In the genomic region with DNA sequence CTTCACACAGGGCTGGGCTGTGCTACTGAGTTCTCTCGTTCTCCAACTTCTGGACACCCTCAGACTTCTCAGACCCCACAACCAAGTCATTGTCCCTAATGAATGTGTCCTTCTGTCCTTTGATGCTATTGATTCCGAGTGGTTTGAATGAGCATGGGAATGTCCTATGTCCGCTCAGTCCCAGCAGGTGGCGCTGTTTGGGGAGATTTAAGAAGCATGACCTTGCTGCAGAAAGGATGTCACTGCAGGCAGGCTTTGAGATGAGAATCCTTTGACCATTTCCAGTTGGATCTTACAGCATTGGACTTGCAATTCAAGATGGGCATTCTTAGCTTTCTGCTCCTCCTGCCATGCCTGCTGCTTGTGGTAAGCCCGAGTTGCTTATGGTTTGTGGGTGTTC, we compare ENCODE assay signal across 10 mouse cellular contexts.
DNase-seq lines count a peak whose midpoint lies in the region; ATAC-seq and TF ChIP-seq lines count a peak whose summit lies in the region.
"Had no signal": no experiment of that assay in that cellular context is flagged by ENCODE, and none has a peak within 500 bp of the region (broad histone marks: within the 10 kb centered on the region; RNA-seq: fewer than 3 reads in every experiment).

No protein-coding gene starts in this region.

- ATAC-seq in hindbrain, embryonic 11.5 days (ENCODE audit: low FRiP score): no peak
- ATAC-seq in hindbrain, embryonic 16.5 days: no peak
- ATAC-seq in midbrain, postnatal 0 days (ENCODE audit: low FRiP score): no peak
- no peak for ATAC-seq in monocyte, adult 5-6 weeks (replicated peaks; ENCODE audit: insufficient number of reproducible peaks, low FRiP score, low TSS enrichment, poor library complexity, severe bottlenecking)

- peak; percentile 72 for TF ChIP-seq CTCF in midbrain, postnatal 0 days (IDR thresholded peaks at IDR 0.05)

- no peak overlapping the region for H3K4me2 ChIP-seq in hindbrain, embryonic 11.5 days (replicated peaks; ENCODE audit: low read depth, low read length)
- no peak overlapping the region for H3K4me2 ChIP-seq in hindbrain, embryonic 16.5 days (ENCODE audit: low read length)
- H3K4me2 ChIP-seq in midbrain, postnatal 0 days (ENCODE audit: low read depth, low read length, poor library complexity, severe bottlenecking): no peak overlapping the region
- H3K4me2 ChIP-seq: liver, embryonic 13.5 days had no signal

- H3K27ac ChIP-seq in hindbrain, embryonic 11.5 days (ENCODE audit: low read depth, low read length): no peak overlapping the region
- no peak overlapping the region for H3K27ac ChIP-seq in hindbrain, embryonic 16.5 days (ENCODE audit: low read depth, low read length)
- no peak overlapping the region for H3K27ac ChIP-seq in midbrain, postnatal 0 days (ENCODE audit: low read depth, low read length)
- H3K27ac ChIP-seq: liver, embryonic 13.5 days had no signal

- 21% methylated on average over 5 of the region's 5 CpGs for WGBS in hindbrain, embryonic 11.5 days
- WGBS in hindbrain, embryonic 16.5 days: 16% methylated on average over 5 of the region's 5 CpGs
- 19% methylated on average over 5 of the region's 5 CpGs for WGBS in midbrain, postnatal 0 days

- H3K36me3 ChIP-seq in hindbrain, embryonic 11.5 days (ENCODE audit: control insufficient read depth, insufficient read depth, low read length): no peaks in the 10 kb centered on the region
- no peaks in the 10 kb centered on the region for H3K36me3 ChIP-seq in hindbrain, embryonic 16.5 days (ENCODE audit: control insufficient read depth, insufficient read depth, low read length)
- H3K36me3 ChIP-seq in midbrain, postnatal 0 days (ENCODE audit: insufficient read depth, low read length): no peaks in the 10 kb centered on the region
- H3K36me3 ChIP-seq: liver, embryonic 13.5 days had no signal

- no peak overlapping the region for H3K4me3 ChIP-seq in hindbrain, embryonic 11.5 days (ENCODE audit: low read depth, low read length)
- H3K4me3 ChIP-seq in hindbrain, embryonic 16.5 days (ENCODE audit: low read length): no peak overlapping the region
- no peak overlapping the region for H3K4me3 ChIP-seq in midbrain, postnatal 0 days (ENCODE audit: low read depth, low read length)
- H3K4me3 ChIP-seq: erythroblast, embryonic 14.5 days; liver, embryonic 13.5 days had no signal

- H3K4me1 ChIP-seq in hindbrain, embryonic 11.5 days (replicated peaks; ENCODE audit: control insufficient read depth, insufficient read depth, low read length): no peaks in the 10 kb centered on the region
- H3K4me1 ChIP-seq in hindbrain, embryonic 16.5 days (ENCODE audit: control insufficient read depth, insufficient read depth, low read depth, low read length): no peaks in the 10 kb centered on the region
- no peaks in the 10 kb centered on the region for H3K4me1 ChIP-seq in midbrain, postnatal 0 days (ENCODE audit: insufficient read depth, low read length)
- H3K4me1 ChIP-seq: liver, embryonic 13.5 days had no signal

- DNase-seq in hindbrain, embryonic 11.5 days (ENCODE audit: low spot score): peak; percentile 84
- DNase-seq in A20 (ENCODE audit: low read depth, low spot score): peak; percentile 52
- peak; percentile 3 for DNase-seq in T-cell, adult 2 months (ENCODE audit: low spot score)
- peak; percentile 62 to 80 for DNase-seq in cerebellum, postnatal 14 days
- DNase-seq in kidney, postnatal 4 days: peak; percentile 80 to 81
- DNase-seq in midbrain, postnatal 0 days (ENCODE audit: low spot score): peak; percentile 44
- DNase-seq: liver, embryonic 13.5 days had no signal

- no peaks in the 10 kb centered on the region for H3K27me3 ChIP-seq in hindbrain, embryonic 11.5 days (ENCODE audit: control insufficient read depth, insufficient read depth, low read length)
- no peaks in the 10 kb centered on the region for H3K27me3 ChIP-seq in hindbrain, embryonic 16.5 days (replicated peaks; ENCODE audit: control insufficient read depth, insufficient read depth, low read length)
- no peaks in the 10 kb centered on the region for H3K27me3 ChIP-seq in midbrain, postnatal 0 days (ENCODE audit: insufficient read depth, low read length)
- H3K27me3 ChIP-seq: liver, embryonic 13.5 days had no signal

- H3K9ac ChIP-seq in hindbrain, embryonic 11.5 days (ENCODE audit: low read depth, low read length): no peak overlapping the region
- no peak overlapping the region for H3K9ac ChIP-seq in hindbrain, embryonic 16.5 days (ENCODE audit: low read depth, low read length)
- H3K9ac ChIP-seq in midbrain, postnatal 0 days (replicated peaks; ENCODE audit: low read length, poor library complexity, severe bottlenecking): no peak overlapping the region
- H3K9ac ChIP-seq: liver, embryonic 13.5 days had no signal

- H3K9me3 ChIP-seq in hindbrain, embryonic 11.5 days (ENCODE audit: control insufficient read depth, low read length): no peaks in the 10 kb centered on the region
- H3K9me3 ChIP-seq in hindbrain, embryonic 16.5 days (ENCODE audit: control insufficient read depth, low read length): no peaks in the 10 kb centered on the region
- no peaks in the 10 kb centered on the region for H3K9me3 ChIP-seq in midbrain, postnatal 0 days (ENCODE audit: low read length)
- H3K9me3 ChIP-seq: liver, embryonic 13.5 days had no signal

Comparison
In these comparisons a context has a peak if more than half of its experiments do, and no peak if none do; other contexts are left out.
1. DNase-seq: peak in every context shown above with its lines; median percentile 84 in hindbrain, embryonic 11.5 days; 80 in kidney, postnatal 4 days; 71 in cerebellum, postnatal 14 days; 52 in A20; 44 in midbrain, postnatal 0 days; 3 in T-cell, adult 2 months.